Mouse (Mus musculus) limb, embryonic 13.5 days (tissue): ENCODE measurements around the gene Tent5a. TPM values are rescaled to one million over a fixed set of nuclear protein-coding genes. Genes with fewer than 3 reads are reported as not detected.

Experiments used
- ATAC-seq: fragments of 200-750 bp; cut with Nextera tagmentation; 2 replicates; pipeline ENCODE4 v1.8.0; 2017; ENCODE audit warnings: low read depth, moderate number of reproducible peaks, moderate TSS enrichment; ENCODE audit not compliant: low FRiP score
- H3K27ac ChIP-seq: fragments of 300-500 bp; sonication (generic); 2 replicates; pipeline ENCODE4 v1.5.1; 2015; ENCODE audit warnings: inconsistent platforms, mild to moderate bottlenecking, moderate library complexity
- H3K27me3 ChIP-seq: fragments of 300-500 bp; sonication (generic); 2 replicates; pipeline ENCODE4 v1.6.1; 2015; ENCODE audit warnings: mild to moderate bottlenecking, inconsistent platforms
- H3K36me3 ChIP-seq: fragments of 300-500 bp; sonication (generic); 2 replicates; pipeline ENCODE4 v1.6.1; 2015; ENCODE audit warnings: inconsistent platforms, mild to moderate bottlenecking, moderate library complexity
- H3K4me1 ChIP-seq: fragments of 300-500 bp; sonication (generic); 2 replicates; pipeline ENCODE4 v1.6.1; 2015; ENCODE audit warnings: inconsistent platforms
- H3K4me2 ChIP-seq: fragments of 300-500 bp; sonication (generic); replicated peaks from 2 replicates; pipeline ENCODE4 v1.6.1; 2015; ENCODE audit warnings: inconsistent platforms, mild to moderate bottlenecking, moderate library complexity
- H3K4me3 ChIP-seq: fragments of 300-500 bp; sonication (generic); 2 replicates; pipeline ENCODE4 v1.5.1; 2015; ENCODE audit warnings: moderate library complexity, mild to moderate bottlenecking, inconsistent platforms
- H3K9ac ChIP-seq: fragments of 300-500 bp; sonication (generic); 2 replicates; pipeline ENCODE4 v1.6.1; 2015; ENCODE audit warnings: mild to moderate bottlenecking, inconsistent platforms
- H3K9me3 ChIP-seq: fragments of 300-500 bp; sonication (generic); 2 replicates; pipeline ENCODE4 v1.6.1; 2016; ENCODE audit warnings: inconsistent platforms
- WGBS: fragments of 180-500 bp; shearing (Covaris S2); methylation state at CpG from one replicate; pipeline ENCODE4 v1.1.7; 2015; 5-methylcytosine and 5-hydroxymethylcytosine counted together
- polyA plus RNA-seq: library from polyadenylated mRNA; unstranded; fragments of >200 nt; fragmentation: Nextera tagmentation; extraction: Ambion mirVana; gene quantifications from 2 replicates; pipeline ENCODE4 v1.2.1, GENCODE M21; 2015

The Tent5a gene
- polyA plus RNA-seq, 1 experiment from 2014 or later: 17.4 TPM

GRCm38 (mm10) chr9:85331521-85331920, 4.4 kb upstream of the Tent5a start:
- H3K4me2 ChIP-seq: no peak overlapping the region
- peaks cover 6% of the 10 kb centered on the region for H3K4me1 ChIP-seq
- WGBS: 70% methylated on average over 2 of the region's 2 CpGs
- no peak overlapping the region for H3K27ac ChIP-seq
- peaks cover 8% of the 10 kb centered on the region for H3K27me3 ChIP-seq
- H3K4me3 ChIP-seq: no peak overlapping the region
- ATAC-seq: no peak
- no peaks in the 10 kb centered on the region for H3K36me3 ChIP-seq
- H3K9ac ChIP-seq: no peak overlapping the region
- H3K9me3 ChIP-seq: no peaks in the 10 kb centered on the region

GRCm38 (mm10) chr9:85328259-85328658, 1.1 kb upstream of the Tent5a start:
- peaks cover 19% of the 10 kb centered on the region for H3K4me1 ChIP-seq
- peak overlapping the region; percentile 67 for H3K4me3 ChIP-seq
- H3K27ac ChIP-seq: peak overlapping the region; percentile 80
- ATAC-seq: peak; percentile 38; the same call in 1 of the 2 replicates
- H3K36me3 ChIP-seq: no peaks in the 10 kb centered on the region
- peak overlapping the region; percentile 75 for H3K9ac ChIP-seq
- peak overlapping the region; percentile 86 for H3K4me2 ChIP-seq
- peaks cover 37% of the 10 kb centered on the region for H3K27me3 ChIP-seq
- 2% methylated on average over 16 of the region's 16 CpGs for WGBS
- no peaks in the 10 kb centered on the region for H3K9me3 ChIP-seq

GRCm38 (mm10) chr9:85326292-85327241, 581 bp downstream of the Tent5a start:
- 1% methylated on average over 86 of the region's 88 CpGs for WGBS
- H3K4me2 ChIP-seq: peak overlapping the region; percentile 86
- H3K27ac ChIP-seq: peak overlapping the region; percentile 80
- peak overlapping the region; percentile 67 for H3K4me3 ChIP-seq
- peaks cover 46% of the 10 kb centered on the region for H3K27me3 ChIP-seq
- peak; percentile 58 for ATAC-seq
- no peaks in the 10 kb centered on the region for H3K36me3 ChIP-seq
- peak overlapping the region; percentile 75 for H3K9ac ChIP-seq
- peaks cover 19% of the 10 kb centered on the region for H3K4me1 ChIP-seq
- no peaks in the 10 kb centered on the region for H3K9me3 ChIP-seq

GRCm38 (mm10) chr9:85325201-85325868, 1.8 kb downstream of the Tent5a start:
- Histone ChIP-seq H3K4me2 (peak overlapping the region; percentile 86), H3K9ac (peak overlapping the region; percentile 75), H3K27ac (no peak overlapping the region), H3K9me3 (no peaks in the 10 kb centered on the region), H3K4me1 (peaks cover 19% of the 10 kb centered on the region), H3K27me3 (peaks cover 46% of the 10 kb centered on the region), H3K36me3 (no peaks in the 10 kb centered on the region), H3K4me3 (peak overlapping the region; percentile 67)
- 24% methylated on average over 17 of the region's 17 CpGs for WGBS
- no peak for ATAC-seq

GRCm38 (mm10) chr9:85324158-85324875, 2.8 kb downstream of the Tent5a start:
- ATAC-seq: no peak
- Histone ChIP-seq H3K9me3 (no peaks in the 10 kb centered on the region), H3K36me3 (no peaks in the 10 kb centered on the region), H3K4me1 (peaks cover 16% of the 10 kb centered on the region; the same call in 1 of the 2 replicates), H3K4me2 (peak overlapping the region; percentile 86), H3K27me3 (peaks cover 41% of the 10 kb centered on the region), H3K27ac (no peak overlapping the region), H3K4me3 (peak overlapping the region; percentile 67), H3K9ac (peak overlapping the region; percentile 75; the same call in 1 of the 2 replicates)
- WGBS: 61% methylated on average over 11 of the region's 11 CpGs

- ATAC-seq: no peak
These were observed 6.8 kb downstream of the Tent5a start for GRCm38 (mm10) chr9:85320167-85320951.

GRCm38 (mm10) chr9:85316122-85316521, 11.0 kb downstream of the Tent5a start:
- no peaks in the 10 kb centered on the region for H3K36me3 ChIP-seq
- no peak for ATAC-seq

More at GRCm38 (mm10) chr9:85320167-85320951, 6.8 kb downstream of the Tent5a start:
- Histone ChIP-seq H3K9ac (no peak overlapping the region), H3K9me3 (no peaks in the 10 kb centered on the region), H3K27me3 (peaks cover 26% of the 10 kb centered on the region), H3K4me3 (no peak overlapping the region), H3K4me2 (no peak overlapping the region), H3K36me3 (no peaks in the 10 kb centered on the region), H3K27ac (no peak overlapping the region), H3K4me1 (0 out of 2 replicates have a peak, but pooled peaks cover 6% of the 10 kb centered on the region)
- 76% methylated on average over 8 of the region's 8 CpGs for WGBS

GRCm38 (mm10) chr9:85312473-85312872, 14.7 kb downstream of the Tent5a start, which contains the start of gene Gm11114:
TSS of gene Gm11114 (plus strand) at chr9:85312773.
- H3K4me3 ChIP-seq: no peak within 1 kb of the TSS
- H3K4me2 ChIP-seq: no peak within 1 kb of the TSS
- no peak for ATAC-seq
- H3K9me3 ChIP-seq: no peaks in the 10 kb centered on the region
- no peaks in the 10 kb centered on the region for H3K27me3 ChIP-seq
- H3K4me1 ChIP-seq: peaks cover 3% of the 10 kb centered on the region; the same call in 1 of the 2 replicates
- no peak within 1 kb of the TSS for H3K9ac ChIP-seq
- no peaks in the 10 kb centered on the region for H3K36me3 ChIP-seq
- no peak within 1 kb of the TSS for H3K27ac ChIP-seq
- 75% methylated on average over 6 of the region's 6 CpGs for WGBS

More at GRCm38 (mm10) chr9:85316122-85316521, 11.0 kb downstream of the Tent5a start:
- no peak overlapping the region for H3K4me2 ChIP-seq
- H3K9ac ChIP-seq: no peak overlapping the region
- 45% methylated on average over 1 of the region's 1 CpGs for WGBS
- H3K9me3 ChIP-seq: no peaks in the 10 kb centered on the region
- no peaks in the 10 kb centered on the region for H3K27me3 ChIP-seq
- H3K27ac ChIP-seq: no peak overlapping the region
- no peak overlapping the region for H3K4me3 ChIP-seq
- peaks cover 3% of the 10 kb centered on the region; the same call in 1 of the 2 replicates for H3K4me1 ChIP-seq

GRCm38 (mm10) chr9:85303378-85303777, 23.8 kb downstream of the Tent5a start:
- no peak for ATAC-seq
- Histone ChIP-seq H3K4me3 (no peak overlapping the region), H3K9me3 (no peaks in the 10 kb centered on the region), H3K27me3 (no peaks in the 10 kb centered on the region), H3K36me3 (no peaks in the 10 kb centered on the region), H3K4me2 (no peak overlapping the region), H3K27ac (no peak overlapping the region), H3K4me1 (no peaks in the 10 kb centered on the region), H3K9ac (no peak overlapping the region)
- WGBS: 89% methylated on average over 3 of the region's 3 CpGs

GRCm38 (mm10) chr9:85302849-85303248, 24.3 kb downstream of the Tent5a start:
- H3K27ac ChIP-seq: no peak overlapping the region
- no peak overlapping the region for H3K9ac ChIP-seq
- ATAC-seq: no peak
- no peaks in the 10 kb centered on the region for H3K4me1 ChIP-seq
- no peaks in the 10 kb centered on the region for H3K9me3 ChIP-seq
- 88% methylated on average over 4 of the region's 4 CpGs for WGBS
- H3K4me3 ChIP-seq: no peak overlapping the region
- no peak overlapping the region for H3K4me2 ChIP-seq
- H3K36me3 ChIP-seq: no peaks in the 10 kb centered on the region
- H3K27me3 ChIP-seq: no peaks in the 10 kb centered on the region

GRCm38 (mm10) chr9:85274114-85274513, 53.0 kb downstream of the Tent5a start:
- H3K4me1 ChIP-seq: no peaks in the 10 kb centered on the region
- H3K36me3 ChIP-seq: no peaks in the 10 kb centered on the region
- H3K27ac ChIP-seq: no peak overlapping the region
- no peak overlapping the region for H3K4me2 ChIP-seq
- no peaks in the 10 kb centered on the region for H3K9me3 ChIP-seq
- H3K27me3 ChIP-seq: no peaks in the 10 kb centered on the region
- 82% methylated on average over 2 of the region's 2 CpGs for WGBS
- H3K4me3 ChIP-seq: no peak overlapping the region
- no peak overlapping the region for H3K9ac ChIP-seq
- ATAC-seq: no peak
